Mouse (Mus musculus): ENCODE data around the gene Acan.

The Acan gene

GRCm38 (mm10) chr7:79139328-79139824 lies 86.1 kb downstream of the Acan start:
- no peak for DNase-seq (ENCODE audit: extremely low spot score, low read depth, low spot score)

GRCm38 (mm10) chr7:79139891-79140591 lies 86.8 kb downstream of the Acan start:
- DNase-seq (ENCODE audit: extremely low spot score, low read depth, low spot score), result no peak

DNA sequence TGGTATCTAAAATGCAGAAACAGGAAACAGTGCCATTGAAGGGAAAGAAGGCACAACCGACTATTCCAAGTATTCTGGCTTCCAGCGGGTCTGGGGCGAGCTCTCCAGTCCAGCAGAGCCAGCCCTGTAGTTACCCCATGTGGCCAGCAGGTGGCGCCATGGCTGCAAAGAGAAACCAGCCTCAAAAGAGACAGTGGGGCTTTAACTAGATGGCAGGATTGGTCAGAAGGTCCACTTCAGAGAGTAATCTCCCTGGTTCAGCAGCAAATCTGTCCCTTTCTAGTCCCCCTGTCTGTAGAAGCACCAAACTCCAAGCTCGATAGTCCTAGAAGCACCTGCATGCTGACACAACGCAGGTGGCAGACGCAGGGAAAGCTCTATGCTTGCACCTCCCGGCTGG lies 87.6 kb downstream of the Acan start:
- no peak for DNase-seq (ENCODE audit: extremely low spot score, low read depth, low spot score)

GRCm38 (mm10) chr7:79147011-79147837 lies 93.9 kb downstream of the Acan start:
- peak; percentile 72 for DNase-seq (ENCODE audit: extremely low spot score, low read depth, low spot score)

GRCm38 (mm10) chr7:79147931-79148653 lies 94.8 kb downstream of the Acan start:
- no peak for DNase-seq (ENCODE audit: extremely low spot score, low read depth, low spot score)

GRCm38 (mm10) chr7:79148711-79149266 lies 95.5 kb downstream of the Acan start, which contains the start of gene Mfge8:
TSS of gene Mfge8 (minus strand) at chr7:79149060.
- peak; percentile 75 for DNase-seq (ENCODE audit: extremely low spot score, low read depth, low spot score)

DNA sequence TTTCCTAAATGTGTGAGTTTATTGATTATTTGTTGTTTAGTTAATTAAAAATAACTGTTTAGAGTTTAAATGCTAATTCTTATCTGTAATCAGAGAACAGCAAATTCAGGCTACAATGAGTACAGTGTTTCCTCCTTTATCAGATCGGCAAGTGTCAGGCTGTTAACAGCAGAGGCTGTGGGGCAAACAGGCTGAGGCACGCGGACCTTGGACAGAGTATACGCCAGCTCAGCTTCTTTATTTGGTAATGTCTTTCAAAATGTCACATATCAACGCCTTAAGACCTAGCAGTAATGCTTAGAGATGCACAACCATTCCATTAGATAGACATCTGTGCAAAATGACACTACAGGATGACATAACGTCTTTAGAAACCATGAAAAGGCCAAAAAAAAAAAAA lies 96.2 kb downstream of the Acan start:
- no peak for DNase-seq (ENCODE audit: extremely low spot score, low read depth, low spot score)

DNA sequence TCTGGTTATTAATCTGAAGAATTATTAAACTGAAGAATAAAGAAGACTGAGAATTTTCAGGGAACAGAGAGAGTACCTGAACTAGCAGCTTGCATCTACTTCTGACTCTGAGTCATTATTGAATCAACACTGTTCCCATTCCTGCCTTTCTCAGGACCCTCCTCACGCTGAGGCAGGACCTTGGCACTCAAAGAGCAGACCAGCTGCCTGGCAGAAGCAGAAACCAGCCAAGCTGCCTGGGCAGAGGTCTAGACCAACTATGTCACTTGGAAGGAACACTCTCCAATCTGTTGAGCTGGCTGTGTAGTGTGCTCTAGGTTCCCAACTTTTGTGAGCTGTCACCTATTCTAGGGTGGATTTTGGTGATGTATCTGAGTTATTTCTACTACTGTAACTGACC lies 106.1 kb downstream of the Acan start:
- no peak for DNase-seq (ENCODE audit: extremely low spot score, low read depth, low spot score)
